Mouse (Mus musculus): ENCODE measurements around the gene Map6.

Map6 gene

GRCm38 (mm10) chr7:99382088-99383000 lies 115.1 kb downstream of the Map6 start:
- ChIA-PET POLR2A (interaction anchor here in 3 of 4 experiments (0.6 to 2.6 kb wide), 26 partner anchors 8 to 606 kb away, joined by 3 to 12 read pairs (median 4); partner anchors contain the start of genes Rps3 (in 1 of the 3) and Uvrag (in 1 of the 3)), CTCF (interaction anchor here in 3 of 4 experiments (0.7 to 2.1 kb wide), 9 partner anchors 11 to 208 kb away, joined by 3 to 9 read pairs (median 3); no protein-coding TSS in a partner anchor)

GRCm38 (mm10) chr7:99383246-99383645 lies 116.0 kb downstream of the Map6 start:
- CTCF ChIA-PET: interaction anchor here in 3 of 4 experiments (0.6 to 1.7 kb wide), 5 partner anchors 8 to 232 kb away, joined by 3 to 6 read pairs (median 3); no protein-coding TSS in a partner anchor
- POLR2A ChIA-PET: interaction anchor here in 1 of 4 experiments (0.6 to 1.2 kb wide), 3 partner anchors 18 to 118 kb away, joined by 3 read pairs; no protein-coding TSS in a partner anchor

- POLR2A ChIA-PET: interaction anchor here in 1 of 4 experiments (0.6 to 1.2 kb wide), 4 partner anchors 17 to 167 kb away, joined by 3 read pairs; partner anchors contain the start of gene Rps3
These were observed 116.9 kb downstream of the Map6 start for GRCm38 (mm10) chr7:99384101-99384611.

DNA sequence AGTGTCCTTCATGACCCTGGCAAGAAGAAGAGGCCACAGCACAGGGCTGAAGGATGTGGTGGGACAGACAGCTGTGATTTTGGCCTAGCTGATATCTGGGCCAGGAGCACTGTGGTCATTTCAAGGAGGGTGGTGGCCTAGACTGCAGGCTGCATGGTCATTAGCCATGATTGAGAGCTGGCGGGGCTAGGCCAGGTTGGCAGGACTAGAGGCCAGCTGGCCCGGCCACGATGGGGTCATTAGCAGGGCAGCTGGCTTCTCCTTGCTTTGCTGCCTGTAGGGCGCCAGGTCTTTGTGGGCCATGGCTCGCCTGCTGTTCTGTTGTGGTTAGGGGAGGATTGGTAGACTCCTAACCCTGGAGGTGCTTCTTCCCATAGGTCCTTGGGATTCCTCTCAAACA lies 118.8 kb downstream of the Map6 start:
- CTCF ChIA-PET: interaction anchor here in 2 of 4 experiments (1.1 to 1.5 kb wide), 3 partner anchors 11 to 53 kb away, joined by 3 to 5 read pairs (median 3); no protein-coding TSS in a partner anchor

More at GRCm38 (mm10) chr7:99384101-99384611, 116.9 kb downstream of the Map6 start:
- CTCF ChIA-PET: interaction anchor here in 3 of 4 experiments (0.6 to 1.7 kb wide), 4 partner anchors 9 to 234 kb away, joined by 3 to 6 read pairs (median 4); no protein-coding TSS in a partner anchor

More for the DNA sequence above, 118.8 kb downstream of the Map6 start:
- POLR2A ChIA-PET: interaction anchor here in 2 of 4 experiments (0.8 to 1.0 kb wide), 3 partner anchors 16 to 115 kb away, joined by 3 to 4 read pairs (median 3); no protein-coding TSS in a partner anchor

Data from embryonic stem cell, embryonic (primary cell).